Mouse (Mus musculus): ENCODE measurements around the gene Homez. TPM values are rescaled to one million over a fixed set of nuclear protein-coding genes. Genes with fewer than 3 reads are reported as not detected.

The Homez gene
- total RNA-seq, 2 experiments from 2014 or later, result 17.9 to 18.3 TPM

Other genes with a start within 250 kb of the Homez start
- not detected for gene Psmb11, start 249.5 kb downstream of the Homez start, total RNA-seq (2021)
- not detected for gene Gm17606, start 230.0 kb downstream of the Homez start, total RNA-seq (2021)
- gene Cdh24, start 229.6 kb downstream of the Homez start, total RNA-seq (2021), result 1 to 10 TPM; 4.0 to 5.2 TPM
- gene 1700123O20Rik, start 184.7 kb downstream of the Homez start, total RNA-seq (2021), result 10 to 100 TPM; 38.2 to 43.0 TPM
- gene Acin1, start 184.0 kb downstream of the Homez start, total RNA-seq (2021), result 100 to 1,000 TPM; 252 to 273 TPM
- gene Gm29776, start 172.1 kb downstream of the Homez start, total RNA-seq (2021), result under 1 TPM; 0.11 TPM
- 1 to 10 TPM in 1 of 2 experiments, under 1 TPM in 1; 0.78 to 1.6 TPM for gene Cebpe, start 158.8 kb downstream of the Homez start, total RNA-seq (2021)
- gene Slc7a8, start 89.0 kb downstream of the Homez start, total RNA-seq (2021), result 10 to 100 TPM; 60.0 to 66.7 TPM
- gene Rnf212b, start 56.8 kb downstream of the Homez start, total RNA-seq (2021), result under 1 TPM; 0.37 to 0.42 TPM
- gene Ppp1r3e, start 6.6 kb upstream of the Homez start, total RNA-seq (2021), result 10 to 100 TPM; 16.9 to 21.0 TPM
- 10 to 100 TPM; 55.3 to 65.3 TPM for gene Bcl2l2, start 12.4 kb upstream of the Homez start, total RNA-seq (2021)
- 10 to 100 TPM in 1 of 2 experiments, 1 to 10 TPM in 1; 5.5 to 13.0 TPM for gene Gm20521, start 12.5 kb upstream of the Homez start, total RNA-seq (2021)
- gene Pabpn1, start 21.5 kb upstream of the Homez start, total RNA-seq (2021), result 100 to 1,000 TPM; 334 to 350 TPM
- gene Slc22a17, start 42.2 kb upstream of the Homez start, total RNA-seq (2021), result 10 to 100 TPM; 63.7 to 68.4 TPM
- 10 to 100 TPM; 13.2 to 13.9 TPM for gene Efs, start 55.2 kb upstream of the Homez start, total RNA-seq (2021)
- gene Il25, start 61.7 kb upstream of the Homez start, total RNA-seq (2021), result not detected
- gene Cmtm5, start 65.3 kb upstream of the Homez start, total RNA-seq (2021), result 1 to 10 TPM; 2.4 to 3.8 TPM
- 1 to 10 TPM in 1 of 2 experiments, under 1 TPM in 1; 0.81 to 4.9 TPM for gene Myh6, start 96.0 kb upstream of the Homez start, total RNA-seq (2021)
- not detected for gene Gm17428, start 106.0 kb upstream of the Homez start, total RNA-seq (2021)
- gene Myh7, start 123.7 kb upstream of the Homez start, total RNA-seq (2021), result 10 to 100 TPM in 1 of 2 experiments, 1 to 10 TPM in 1; 5.3 to 21.8 TPM
- 10 to 100 TPM; 44.2 to 47.5 TPM for gene Ngdn, start 144.5 kb upstream of the Homez start, total RNA-seq (2021)
- 10 to 100 TPM; 11.9 to 13.5 TPM for gene Zfhx2, start 221.4 kb upstream of the Homez start, total RNA-seq (2021)
- gene Thtpa, start 223.8 kb upstream of the Homez start, total RNA-seq (2021), result 10 to 100 TPM; 21.0 to 21.3 TPM
- gene Ap1g2, start 235.6 kb upstream of the Homez start, total RNA-seq (2021), result 10 to 100 TPM; 30.3 to 34.0 TPM
- 10 to 100 TPM; 11.9 to 14.8 TPM for gene Jph4, start 246.0 kb upstream of the Homez start, total RNA-seq (2021)

Data from adrenal gland, postnatal 4 days (tissue).